Mouse (Mus musculus) lung, postnatal 10 days (tissue): ENCODE measurements around the gene Tmed9.

Experiments used
- DNase-seq: peaks from one replicate; pipeline ENCODE4 v3.0.0; 2021

Tmed9 gene

GRCm38 (mm10) chr13:55613471-55613870 is 39.9 kb downstream of the Tmed9 start:
- DNase-seq: no peak

GRCm38 (mm10) chr13:55619328-55619727 is 45.8 kb downstream of the Tmed9 start:
- DNase-seq: no peak

- no peak for DNase-seq
Measured at GRCm38 (mm10) chr13:55620275-55620674, 46.7 kb downstream of the Tmed9 start.

GRCm38 (mm10) chr13:55622156-55622648 is 48.7 kb downstream of the Tmed9 start:
- peak; percentile 15 for DNase-seq

GRCm38 (mm10) chr13:55622649-55623541 is 49.4 kb downstream of the Tmed9 start, which contains the start of gene Caml:
Caml (plus strand) TSS chr13:55623005.
- peak; percentile 94 for DNase-seq

GRCm38 (mm10) chr13:55634639-55635127 is 61.2 kb downstream of the Tmed9 start, which contains the start of gene Ddx46:
Ddx46 (plus strand) TSS chr13:55635027.
- peak; percentile 94 for DNase-seq

GRCm38 (mm10) chr13:55635146-55635571 is 61.6 kb downstream of the Tmed9 start:
- no peak for DNase-seq

GRCm38 (mm10) chr13:55636185-55636983 is 62.9 kb downstream of the Tmed9 start:
- DNase-seq: no peak

DNA sequence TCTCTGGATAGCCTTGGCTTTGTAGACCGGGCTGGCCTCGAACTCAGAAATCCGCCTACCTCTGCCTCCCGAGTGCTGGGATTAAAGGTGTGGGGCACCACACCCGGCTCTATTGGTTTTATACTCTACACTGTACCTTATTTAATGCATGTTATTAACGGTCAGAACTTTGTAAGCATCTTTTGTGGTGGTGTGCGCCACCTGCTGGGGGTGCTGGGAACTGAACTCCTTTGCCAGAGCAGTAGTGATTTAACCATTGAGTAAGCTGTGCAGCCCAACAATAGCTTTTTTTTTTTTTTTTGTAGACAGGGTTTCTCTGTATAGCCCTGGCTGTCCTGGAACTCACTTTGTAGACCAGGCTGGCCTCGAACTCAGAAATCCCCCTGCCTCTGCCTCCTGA is 66.9 kb downstream of the Tmed9 start:
- peak; percentile 85 for DNase-seq

- DNase-seq: peak; percentile 25
Measured at GRCm38 (mm10) chr13:55644525-55644924, 71.0 kb downstream of the Tmed9 start.
